Mouse (Mus musculus) heart, postnatal 36 days (tissue): ENCODE data around the gene Htr1b. TPM values are rescaled to one million over a fixed set of nuclear protein-coding genes. Genes with fewer than 3 reads are reported as not detected.

Experiments used
- DNase-seq, 2 experiments: peaks; one replicate each; pipeline ENCODE4 v3.0.0; 2021 to 2022
- intact Hi-C: fragments of 180-260 bp; cut with DNase I; formaldehyde crosslinking; loops from one replicate; pipeline ENCODE4 v1.15.1; 2025
- total RNA-seq, 2 experiments: library from RNA; stranded (reverse); gene quantifications; 2 replicates each; pipeline ENCODE4 v1.2.3; 2021

The Htr1b gene
- under 1 TPM; 0.28 to 0.51 TPM for total RNA-seq

DNA sequence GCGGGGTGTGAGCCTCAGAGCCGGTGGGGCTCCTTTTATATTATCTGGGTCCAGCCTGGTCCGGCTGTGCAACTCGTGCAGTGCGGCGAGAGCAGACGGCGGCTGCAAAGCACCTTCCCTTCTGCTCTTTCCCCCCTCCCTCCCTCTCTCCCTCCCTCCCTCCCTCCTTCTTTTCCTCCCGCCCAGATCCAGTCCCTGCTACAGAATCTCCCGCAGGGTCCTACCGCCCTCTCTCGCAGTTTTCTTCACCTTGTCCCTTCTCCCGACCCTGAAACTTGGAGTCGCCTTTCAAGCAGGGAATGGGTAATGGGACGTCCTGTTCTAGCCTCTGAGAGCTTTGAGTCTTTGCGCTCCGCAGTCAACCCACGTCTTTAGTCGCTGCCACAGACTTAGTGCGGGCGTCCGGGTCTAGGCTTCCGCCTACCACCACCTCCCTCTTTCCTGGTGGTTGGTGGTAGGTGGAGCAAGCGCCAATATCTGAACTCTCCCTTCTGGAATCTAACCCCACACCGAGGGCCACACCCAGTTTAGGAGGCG lies at the start of gene Htr1b:
Gene Htr1b, minus strand, starts transcription at position 392 of the 537 bp plus-strand sequence.
- DNase-seq = no peak
- intact Hi-C loops = no loop called here

DNA sequence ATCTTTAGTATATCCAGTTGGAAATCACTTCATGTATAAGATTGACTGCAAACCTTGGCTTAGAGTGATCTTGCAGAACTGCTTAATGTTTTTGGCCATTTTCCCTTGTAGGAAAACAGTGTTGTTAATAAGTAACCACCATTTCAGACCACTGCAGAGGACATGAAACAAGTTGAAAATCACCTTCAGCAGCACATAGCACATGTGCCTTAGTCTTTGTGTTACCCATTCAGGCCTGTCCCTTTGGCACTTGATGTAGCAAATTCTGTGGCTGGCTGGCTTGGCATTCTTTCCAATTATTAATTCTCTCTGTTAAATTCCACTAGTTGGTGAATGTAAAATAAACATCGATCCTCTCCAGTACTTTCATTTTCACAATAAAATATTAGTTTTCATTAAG lies 43.1 kb upstream of the Htr1b start:
- DNase-seq = no peak
- intact Hi-C loops = no loop called here

DNA sequence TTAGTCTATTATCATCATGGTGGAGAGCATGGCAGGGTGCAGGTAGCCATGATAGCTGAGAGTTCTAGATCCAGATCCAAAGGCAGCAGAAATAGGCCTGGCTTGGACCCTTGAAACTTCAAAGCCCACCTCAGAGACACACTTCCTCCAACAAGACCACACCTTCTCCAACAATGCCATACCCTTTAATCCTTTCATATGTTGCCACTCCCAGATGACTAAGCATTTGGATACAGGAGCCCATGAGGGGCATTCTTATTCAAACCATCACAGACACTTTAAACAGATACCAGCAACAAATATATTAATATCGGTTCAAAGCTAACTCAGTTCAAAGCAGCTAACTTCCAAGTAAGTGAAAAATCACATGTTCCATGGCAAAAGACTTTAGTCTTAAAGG lies 3.9 kb upstream of the Htr1b start:
- DNase-seq = no peak
- intact Hi-C loops = no loop called here

DNA sequence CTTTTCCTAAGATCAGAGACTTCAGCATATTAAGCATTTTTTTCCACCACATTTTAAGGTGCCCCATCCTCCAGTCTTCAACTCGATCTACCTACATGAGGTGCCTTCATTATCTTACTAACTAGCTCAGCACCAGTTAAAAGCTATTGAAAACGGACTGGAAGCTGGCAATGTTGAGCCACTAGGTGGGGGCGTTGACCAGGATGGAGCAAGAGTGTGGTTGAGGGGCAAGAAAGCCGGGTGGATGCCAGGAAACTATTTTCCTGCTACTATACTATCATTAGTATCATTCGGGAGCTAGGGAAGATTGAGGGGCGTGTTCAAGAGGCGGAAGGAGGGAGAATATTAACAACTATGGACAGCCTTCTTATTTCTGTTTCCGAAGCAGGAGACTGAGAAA lies 1.5 kb upstream of the Htr1b start:
- intact Hi-C loops = no loop called here
- DNase-seq = no peak

DNA sequence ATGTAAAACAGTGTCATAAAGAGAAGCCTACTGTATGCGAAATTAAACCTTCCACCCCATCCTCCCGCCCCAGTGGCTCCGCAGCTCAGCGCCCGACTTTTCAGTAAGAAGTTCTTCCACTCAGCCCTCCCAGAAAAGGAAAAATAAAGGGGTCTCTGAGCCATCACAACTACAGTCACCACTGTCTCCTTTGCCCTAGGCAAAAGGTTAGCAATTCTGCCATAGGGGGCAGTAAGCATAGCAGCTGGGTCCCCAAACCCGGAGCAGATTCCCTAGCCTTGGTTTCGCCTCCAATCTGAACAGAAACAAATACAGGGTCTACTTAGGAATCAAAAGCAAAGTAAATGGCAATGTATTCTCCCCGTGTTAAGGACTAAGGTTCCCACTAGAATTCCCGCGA lies 535 bp upstream of the Htr1b start:
- no peak for DNase-seq
- intact Hi-C loops = no loop called here

DNA sequence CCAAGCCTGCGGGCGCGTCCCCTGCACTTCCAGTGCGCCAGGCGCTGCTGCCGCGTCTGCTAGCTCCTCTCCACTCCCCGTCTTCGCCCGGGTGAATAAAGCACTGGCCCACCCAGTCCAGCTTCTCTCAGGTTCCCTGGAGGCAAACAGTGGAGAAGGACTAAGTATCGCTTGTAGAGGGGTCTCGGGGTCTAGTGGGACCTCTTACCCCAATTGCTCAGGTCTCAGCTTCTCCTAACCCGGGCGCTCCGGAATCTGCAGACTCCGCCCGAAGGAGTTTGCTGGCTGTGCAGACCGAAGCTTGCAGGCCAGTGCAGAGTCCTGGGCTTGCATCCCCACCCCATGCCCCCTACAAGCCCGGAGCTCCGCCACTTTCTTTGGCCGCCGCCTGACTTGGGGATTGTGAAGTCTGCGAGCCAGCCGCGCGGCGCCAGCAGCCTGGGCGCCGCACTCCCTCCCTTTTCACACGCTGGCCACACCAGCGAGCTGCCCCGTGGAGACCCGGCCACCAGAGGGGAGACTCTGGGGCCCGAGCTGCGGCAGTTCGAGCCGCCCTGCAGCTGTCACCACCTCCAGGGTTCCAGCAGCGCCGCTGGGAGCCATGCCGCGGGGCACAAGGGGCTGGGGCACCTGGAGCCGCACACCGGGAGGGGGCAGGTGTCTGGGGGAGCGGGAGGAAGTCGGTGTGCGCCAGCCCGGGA lies 742 bp downstream of the Htr1b start:
- DNase-seq = peak in 1 of 2 experiments; percentile 9
- intact Hi-C loops = no loop called here

DNA sequence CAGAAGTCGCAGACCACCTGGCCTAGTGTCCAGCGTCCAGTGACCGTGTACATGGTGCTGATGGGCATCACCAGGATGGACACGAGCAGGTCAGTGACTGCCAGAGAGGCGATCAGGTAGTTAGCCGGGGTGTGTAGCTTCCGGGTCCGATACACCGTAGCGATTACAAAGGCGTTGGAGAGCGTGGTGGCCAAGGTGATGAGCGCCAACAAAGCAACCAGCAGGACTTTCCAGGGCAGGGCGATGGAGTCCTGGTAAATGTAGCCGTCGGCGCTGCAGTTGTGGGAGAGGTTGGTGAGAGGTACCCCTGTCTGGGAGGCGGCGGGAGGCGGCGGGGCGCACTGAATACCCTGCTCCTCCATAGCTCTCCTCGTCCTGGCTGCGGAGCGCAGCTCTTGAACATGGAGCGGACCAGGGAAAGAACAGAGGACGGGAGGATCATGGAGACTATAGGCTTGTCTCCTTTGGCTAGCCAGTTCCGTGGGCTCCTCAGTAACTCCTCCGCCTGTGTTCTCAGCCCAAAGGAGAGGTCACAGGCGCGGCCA lies 1.4 kb downstream of the Htr1b start:
- no peak for DNase-seq
- intact Hi-C loops = no loop called here

DNA sequence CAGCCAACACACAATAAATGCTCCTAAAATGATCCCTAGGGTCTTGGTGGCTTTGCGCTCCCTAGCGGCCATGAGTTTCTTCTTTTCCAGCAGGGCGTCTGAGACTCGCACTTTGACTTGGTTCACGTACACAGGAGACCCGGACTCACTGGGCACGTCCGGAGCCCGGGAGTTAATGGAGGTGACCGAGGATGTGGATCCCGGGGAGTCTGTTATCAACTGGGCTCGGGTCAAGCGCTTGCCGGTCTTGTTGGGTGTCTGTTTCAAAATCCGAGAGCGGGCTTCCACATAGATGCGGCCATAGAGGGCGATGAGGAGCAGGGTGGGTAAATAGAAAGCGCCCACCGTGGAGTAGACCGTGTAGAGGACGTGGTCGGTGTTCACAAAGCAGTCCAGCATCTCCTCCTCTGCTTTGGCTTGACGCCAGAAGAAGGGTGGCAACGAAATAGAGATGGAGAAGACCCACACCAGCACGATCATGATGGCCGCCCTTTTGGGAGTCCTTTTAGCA lies 2.0 kb downstream of the Htr1b start:
- no peak for DNase-seq
- intact Hi-C loops = no loop called here

DNA sequence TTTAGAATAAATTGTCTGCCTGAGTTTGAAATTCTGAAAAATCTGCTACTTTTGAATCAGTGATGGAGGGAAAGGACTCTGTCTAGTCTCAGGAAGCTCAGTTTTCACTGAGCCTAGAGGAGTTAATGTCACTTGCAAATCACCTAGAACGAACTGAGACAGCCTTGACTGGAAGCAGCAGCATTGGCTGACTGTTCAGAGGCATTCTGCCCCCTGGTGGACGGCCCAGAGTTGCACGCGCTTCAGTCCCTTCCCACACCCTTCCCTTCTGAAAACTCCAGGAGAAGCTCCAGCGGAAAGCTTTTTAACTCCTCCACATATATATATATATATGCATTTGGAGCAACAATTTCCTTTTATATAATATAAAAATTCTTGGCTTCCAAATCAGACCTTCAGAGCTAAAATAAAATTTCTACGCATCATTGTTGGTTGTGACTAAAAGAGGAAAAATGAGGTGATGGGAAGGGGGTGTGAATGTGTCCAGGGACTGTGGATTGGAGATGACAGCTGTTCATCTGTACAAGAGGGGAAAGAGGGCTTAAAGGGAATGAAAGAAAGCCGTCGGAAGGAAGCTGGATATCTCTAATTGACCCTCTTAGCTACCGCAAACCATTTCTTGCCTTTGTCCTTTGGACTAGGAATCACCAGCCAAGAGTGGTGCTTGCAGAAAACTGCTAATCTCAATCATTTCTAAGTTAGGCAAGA lies 6.6 kb downstream of the Htr1b start:
- intact Hi-C loops = no loop called here
- DNase-seq = peak; percentile 26 to 58

DNA sequence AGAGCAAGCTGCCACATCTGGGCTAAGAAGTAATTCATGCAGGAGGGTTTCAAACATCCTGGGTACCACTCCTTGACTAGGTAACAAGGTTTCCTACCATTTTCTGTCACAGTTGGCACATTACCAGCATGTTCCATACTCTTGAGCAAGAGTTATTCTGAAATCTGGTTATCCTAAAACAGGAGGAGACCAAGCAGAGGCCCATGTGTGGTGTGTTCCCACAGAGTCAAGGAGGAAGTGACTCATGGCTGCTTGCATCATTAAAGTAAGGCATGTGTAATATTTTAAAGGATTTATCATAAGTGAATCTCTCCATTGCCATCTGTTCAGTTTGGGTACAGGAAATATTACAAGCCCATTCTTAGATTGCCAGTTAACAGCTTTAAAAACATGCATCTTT lies 7.7 kb downstream of the Htr1b start:
- intact Hi-C loops = no loop called here

DNA sequence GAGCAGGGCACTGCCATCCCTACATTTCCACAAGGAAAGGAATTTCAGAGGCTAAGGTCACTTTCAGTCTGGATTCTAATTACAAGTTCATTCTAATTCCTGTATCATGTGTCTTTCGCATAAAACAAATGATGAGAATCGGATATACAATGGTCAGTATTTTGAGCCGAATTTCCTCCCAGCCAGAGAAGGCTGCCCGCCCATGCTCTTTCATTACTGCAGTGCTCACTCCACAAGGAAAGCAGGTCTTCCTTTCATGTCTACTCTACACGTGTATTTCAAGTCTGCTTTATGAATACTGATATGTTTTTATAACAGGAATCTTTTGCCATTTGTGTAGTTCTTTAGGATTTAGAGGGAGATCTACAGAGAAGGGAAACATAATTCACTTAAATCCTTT lies 10.8 kb downstream of the Htr1b start:
- intact Hi-C loops = no loop called here
- no peak for DNase-seq

More for the DNA sequence above, 7.7 kb downstream of the Htr1b start:
- DNase-seq = no peak

DNA sequence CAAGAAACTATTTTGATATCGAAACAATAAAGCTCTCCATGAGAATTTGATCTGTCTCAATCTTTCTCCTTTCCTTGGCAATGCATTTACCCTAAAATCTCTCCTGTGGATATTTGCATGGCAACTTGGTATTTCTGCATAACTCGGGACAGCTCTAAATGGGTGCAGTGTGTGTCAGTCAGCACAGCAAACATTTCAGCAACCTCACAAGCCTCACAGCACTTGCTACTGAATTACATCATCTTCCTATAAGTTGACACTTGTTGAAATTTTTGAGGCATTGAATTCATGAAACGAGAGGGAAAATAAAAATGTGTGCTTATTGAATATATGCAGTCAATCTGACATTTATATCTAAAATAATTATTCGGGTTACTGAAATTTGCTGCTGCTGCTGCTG lies 22.6 kb downstream of the Htr1b start:
- intact Hi-C loops = no loop called here
- DNase-seq = no peak

Other genes starting within 250 kb of the Htr1b start
- gene Mei4, start 229.8 kb upstream of the Htr1b start, total RNA-seq = not detected